Mouse (Mus musculus) erythroblast, embryonic 14.5 days (primary cell): Measurements from ENCODE around the gene Bms1.

Experiments
- GATA1 ChIP-seq: IDR thresholded peaks from 2 replicates; pipeline ENCODE4 v1.6.1; 2012; ENCODE audit warnings: low read length, inconsistent platforms, mixed read lengths
- TAL1 ChIP-seq: IDR thresholded peaks from 3 replicates; pipeline ENCODE4 v1.6.1; 2012; ENCODE audit warnings: low read length, inconsistent platforms, mixed read lengths

DNA sequence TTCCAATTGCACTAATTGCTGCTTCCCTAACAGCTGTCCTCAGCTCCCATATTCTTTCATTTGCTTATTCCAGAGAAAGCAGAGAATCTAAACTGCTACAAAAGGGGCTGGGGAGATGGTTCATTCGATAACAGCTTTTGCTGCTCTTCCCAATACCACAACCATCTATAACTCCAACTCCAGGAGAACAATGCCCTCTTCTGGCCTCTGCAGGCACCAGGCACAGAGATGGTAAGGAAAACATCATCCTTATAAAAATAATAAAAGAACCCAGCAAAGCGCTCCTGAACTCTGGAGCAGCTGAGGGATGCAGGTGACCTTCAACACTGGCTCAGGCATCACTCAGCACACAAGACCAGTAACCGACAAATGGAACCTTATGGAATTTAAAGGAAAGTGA, 33.3 kb downstream of the Bms1 start:
- TF ChIP-seq TAL1 (no peak), GATA1 (no peak)
